ENCODE assay signal across 8 mouse cellular contexts in genomic region chr6:114250311-114250710, GRCm38 (mm10). TPM values are rescaled to one million over a fixed set of nuclear protein-coding genes. Genes with fewer than 3 reads are reported as not detected.
A peak's percentile ranks its signal among the peaks of the same experiment; 100 is the strongest.
DNase-seq lines count a peak whose midpoint lies in the region; ATAC-seq and TF ChIP-seq lines count a peak whose summit lies in the region.

No protein-coding gene starts in this region.

- 0 out of 2 replicates have a peak, but pooled peaks have one; percentile 22 for ATAC-seq in embryonic facial prominence, embryonic 11.5 days (replicated peaks; ENCODE audit: insufficient number of reproducible peaks, low FRiP score, low TSS enrichment, low read depth)

- H3K4me1 ChIP-seq in ES-E14 (ENCODE audit: control insufficient read depth in 2 of 2, insufficient read depth in 2 of 2, low read length in 2 of 2, poor library complexity in 1 of 2): no peaks in the 10 kb centered on the region
- H3K4me1 ChIP-seq in embryonic facial prominence, embryonic 11.5 days (ENCODE audit: control insufficient read depth, insufficient read depth, low read length): no peaks in the 10 kb centered on the region

- DNase-seq in ES-E14 (ENCODE audit: low read depth, low spot score): peak; percentile 53
- DNase-seq in adrenal gland, postnatal 4 days (ENCODE audit: low spot score in 2 of 2): peak; percentile 40 to 44
- DNase-seq in embryonic facial prominence, embryonic 11.5 days (ENCODE audit: low spot score): peak; percentile 87
- peak; percentile 79 for DNase-seq in heart, postnatal 4 days
- DNase-seq in layer of hippocampus, adult 9-10 months (ENCODE audit: low spot score): peak; percentile 75
- DNase-seq in lung, postnatal 36 days: peak; percentile 77
- peak; percentile 83 to 87 for DNase-seq in right cerebral cortex, postnatal 10 days (ENCODE audit: low spot score in 2 of 2)
- DNase-seq in urinary bladder, postnatal 36 days (ENCODE audit: low spot score in 2 of 2): peak; percentile 26 to 50

- H3K4me3 ChIP-seq in ES-E14 (ENCODE audit: insufficient read depth in 1 of 2, low read depth in 1 of 2, low read length in 2 of 2, poor library complexity in 1 of 2, severe bottlenecking in 1 of 2): no peak overlapping the region
- no peak overlapping the region for H3K4me3 ChIP-seq in embryonic facial prominence, embryonic 11.5 days (ENCODE audit: low read depth, low read length)

- H3K9me3 ChIP-seq in ES-E14 (ENCODE audit: control insufficient read depth, insufficient read depth, low read depth, low read length): no peaks in the 10 kb centered on the region
- no peaks in the 10 kb centered on the region for H3K9me3 ChIP-seq in embryonic facial prominence, embryonic 11.5 days (replicated peaks; ENCODE audit: control insufficient read depth, low read length)

- H3K36me3 ChIP-seq in ES-E14 (ENCODE audit: control insufficient read depth, insufficient read depth, low read length, poor library complexity, severe bottlenecking): no peaks in the 10 kb centered on the region
- H3K36me3 ChIP-seq in embryonic facial prominence, embryonic 11.5 days (replicated peaks; ENCODE audit: control insufficient read depth, insufficient read depth, low read depth, low read length): no peaks in the 10 kb centered on the region

- no peak overlapping the region for H3K27ac ChIP-seq in ES-E14 (ENCODE audit: insufficient read depth, low read depth, low read length, poor library complexity, severe bottlenecking)
- no peak overlapping the region for H3K27ac ChIP-seq in embryonic facial prominence, embryonic 11.5 days (replicated peaks; ENCODE audit: low read depth, low read length)

- in situ Hi-C loops in ES-E14 (cut with MboI; ENCODE audit: low sequenced_read_pairs in 2 of 2, unreplicated experiment in 2 of 2): no loop called here

- H3K27me3 ChIP-seq in embryonic facial prominence, embryonic 11.5 days (ENCODE audit: control insufficient read depth, insufficient read depth, low read length): no peaks in the 10 kb centered on the region

- no peak overlapping the region for H3K4me2 ChIP-seq in embryonic facial prominence, embryonic 11.5 days (ENCODE audit: low read depth, low read length)

- no peak overlapping the region for H3K9ac ChIP-seq in ES-E14 (ENCODE audit: insufficient read depth, low read depth, low read length, poor library complexity, severe bottlenecking)
- H3K9ac ChIP-seq in embryonic facial prominence, embryonic 11.5 days (replicated peaks; ENCODE audit: low read length): no peak overlapping the region

- WGBS in embryonic facial prominence, embryonic 11.5 days: 11% methylated on average over 5 of the region's 5 CpGs

TF ChIP-seq in ES-E14, 5 proteins besides CTCF, POLR2A, EP300 and RAD21:
- TF ChIP-seq MAFK (IDR thresholded peaks at IDR 0.05; ENCODE audit: insufficient read depth, low read depth, low read length) (no peak), ZC3H11A (IDR thresholded peaks at IDR 0.05; ENCODE audit: borderline replicate concordance, low read depth, low read length) (no peak), CHD2 (IDR thresholded peaks at IDR 0.05; ENCODE audit: low read depth, low read length) (no peak), ZNF384 (IDR thresholded peaks at IDR 0.05; ENCODE audit: low read depth, low read length) (no peak), HCFC1 (IDR thresholded peaks at IDR 0.05; ENCODE audit: borderline replicate concordance, insufficient read depth, low read length) (no peak)

RNA-seq across cellular contexts. Expression of gene Slc6a1, which starts 32.1 kb away (rescaled TPM):
- total RNA-seq in ES-E14 (2012; rRNA removed): 10.3 and 10.6 TPM in 2 replicates
- 1 to 10 TPM in 1 of 2 experiments, under 1 TPM in 1; 0.08 to 1.7 TPM for total RNA-seq in adrenal gland, postnatal 4 days (2021)
- 2.7 and 3.0 TPM in 2 replicates for polyA plus RNA-seq in embryonic facial prominence, embryonic 11.5 days (2014; fragmentation: Nextera tagmentation; extraction: Ambion mirVana)
- total RNA-seq in heart, postnatal 4 days (2021): under 1 TPM; 0.18 to 0.29 TPM
